In genomic region chr1:156610257-156610656, GRCm38 (mm10) we compare ENCODE assay signal across 17 mouse cellular contexts.
"Had no signal": no experiment of that assay in that cellular context is flagged by ENCODE, and none has a peak within 500 bp of the region (broad histone marks: within the 10 kb centered on the region; RNA-seq: fewer than 3 reads in every experiment).

No protein-coding gene starts in this region.

- H3K27ac ChIP-seq: intestine, embryonic 15.5 days; kidney, postnatal 0 days; layer of hippocampus, adult 2 months; limb, embryonic 13.5 days; liver, embryonic 15.5 days; lung, embryonic 15.5 days; macrophage; neural tube, embryonic 12.5 days; stomach, embryonic 15.5 days had no signal

- H3K4me3 ChIP-seq: intestine, embryonic 15.5 days; layer of hippocampus, adult 2 months; limb, embryonic 13.5 days; liver, embryonic 15.5 days; lung, embryonic 15.5 days; neural tube, embryonic 12.5 days; stomach, embryonic 15.5 days had no signal

- DNase-seq: kidney, adult 2 months; kidney, postnatal 36 days; left cerebral cortex, postnatal 4 days; lung, postnatal 14 days; midbrain, embryonic 14.5 days; retina, postnatal 1 day; thymus, adult 2 months; thymus, postnatal 36 days had no signal

- H3K36me3 ChIP-seq: intestine, embryonic 15.5 days; liver, embryonic 15.5 days; lung, embryonic 15.5 days; neural tube, embryonic 12.5 days; stomach, embryonic 15.5 days had no signal

- H3K27me3 ChIP-seq: intestine, embryonic 15.5 days; limb, embryonic 13.5 days; liver, embryonic 15.5 days; lung, embryonic 15.5 days; neural tube, embryonic 12.5 days; stomach, embryonic 15.5 days had no signal

- ATAC-seq: intestine, embryonic 15.5 days had no signal

- H3K9me3 ChIP-seq: intestine, embryonic 15.5 days; limb, embryonic 13.5 days; liver, embryonic 15.5 days; lung, embryonic 15.5 days; neural tube, embryonic 12.5 days; stomach, embryonic 15.5 days had no signal

- H3K9ac ChIP-seq: intestine, embryonic 15.5 days; limb, embryonic 13.5 days; liver, embryonic 15.5 days; lung, embryonic 15.5 days; neural tube, embryonic 12.5 days; stomach, embryonic 15.5 days had no signal

- H3K4me2 ChIP-seq: intestine, embryonic 15.5 days; limb, embryonic 13.5 days; liver, embryonic 15.5 days; lung, embryonic 15.5 days; neural tube, embryonic 12.5 days; stomach, embryonic 15.5 days had no signal
